Mouse (Mus musculus) lung, adult 2 months (tissue): ENCODE results near the gene Dync1h1.

Source experiments
- CTCF ChIP-seq: fragments of 200-500 bp; IDR thresholded peaks from 2 replicates; pipeline ENCODE4 v1.5.1; 2011; ENCODE audit warnings: mild to moderate bottlenecking, low read length, control low read depth; ENCODE audit not compliant: insufficient read depth
- POLR2A ChIP-seq: fragments of 200-500 bp; IDR thresholded peaks from 2 replicates; pipeline ENCODE4 v1.6.1; 2011; ENCODE audit warnings: low read depth, mild to moderate bottlenecking, control low read depth, low read length, borderline replicate concordance; ENCODE audit errors: extremely low read depth

DNA sequence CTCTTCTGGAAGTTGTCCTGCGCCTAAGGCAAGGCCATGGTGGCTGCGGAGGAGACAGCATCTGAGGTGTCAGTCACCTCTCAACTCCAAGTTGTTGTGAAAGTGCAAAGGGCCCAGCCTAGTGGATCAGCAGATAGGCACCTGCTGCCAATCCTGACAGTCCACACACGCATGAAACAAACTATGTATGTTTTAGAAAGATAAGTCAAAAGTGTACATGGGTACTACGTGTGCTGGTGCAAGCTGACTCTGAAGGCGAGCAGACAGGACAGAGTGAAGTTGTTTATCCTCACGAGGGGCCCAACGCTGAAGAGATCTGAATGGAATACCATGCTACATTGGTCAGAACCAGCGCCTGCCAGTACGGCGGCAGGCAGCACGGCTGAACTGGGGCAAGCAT lies 36.4 kb upstream of the Dync1h1 start:
- TF ChIP-seq CTCF (no peak), POLR2A (no peak)
